In genomic region chr1:189867497-189867896, GRCm38 (mm10) we compare ENCODE assay signal across 8 mouse cellular contexts. TPM values are rescaled to one million over a fixed set of nuclear protein-coding genes. Genes with fewer than 3 reads are reported as not detected.
DNase-seq lines count a peak whose midpoint lies in the region; ATAC-seq lines count a peak whose summit lies in the region.

No protein-coding gene starts in this region.

- 0 out of 2 replicates have a peak, but pooled peaks cover 5% of the 10 kb centered on the region for H3K9me3 ChIP-seq in megakaryocyte, embryonic 14.5 days

- peak overlapping the region; percentile 86 for H3K4me3 ChIP-seq in megakaryocyte, embryonic 14.5 days (replicated peaks)

- no peak for ATAC-seq in megakaryocyte, adult 5-6 weeks (ENCODE audit: poor library complexity, severe bottlenecking)
- peak; percentile 48 for ATAC-seq in megakaryocyte-erythroid progenitor cell, adult 5-6 weeks (replicated peaks; ENCODE audit: low FRiP score, low TSS enrichment, poor library complexity, severe bottlenecking)
- ATAC-seq in frontal cortex, adult (ENCODE audit: low TSS enrichment): no peak

- DNase-seq in heart, adult 9 months (ENCODE audit: low spot score in 2 of 2): peak; percentile 75 to 80
- DNase-seq in kidney, postnatal 10 days: peak; percentile 70
- DNase-seq in cerebellum, adult 11-12 months: no peak
- no peak for DNase-seq in layer of hippocampus, adult 18-20 months (ENCODE audit: low spot score in 2 of 2)

- peaks cover 80% of the 10 kb centered on the region for H3K4me1 ChIP-seq in megakaryocyte, embryonic 14.5 days

- H3K27me3 ChIP-seq in megakaryocyte, embryonic 14.5 days (replicated peaks): no peaks in the 10 kb centered on the region

- no peaks in the 10 kb centered on the region for H3K36me3 ChIP-seq in megakaryocyte, embryonic 14.5 days (replicated peaks; ENCODE audit: low read length)

RNA-seq across cellular contexts. Expression of gene Smyd2, which starts 54.7 kb away (rescaled TPM):
- polyA plus RNA-seq in megakaryocyte, embryonic 14.5 days (2012; ENCODE audit: insufficient read depth, low replicate concordance): 8.2 and 15.2 TPM in 2 replicates
- 16.7 and 18.6 TPM in 2 replicates for total RNA-seq in megakaryocyte, adult 5-6 weeks (2015)
- total RNA-seq in megakaryocyte, adult 5-6 weeks (2017): 19.2 and 26.3 TPM in 2 replicates
- 101 and 125 TPM in 2 replicates for total RNA-seq in megakaryocyte-erythroid progenitor cell, adult 5-6 weeks (2014; fragmentation: Nextera tagmentation)
- 152 and 155 TPM in 2 replicates for total RNA-seq in megakaryocyte-erythroid progenitor cell, adult 5-6 weeks (2017)
- 10 to 100 TPM; 74.3 to 80.3 TPM for total RNA-seq in layer of hippocampus, adult 18-20 months (2021)

Comparison
In these comparisons a context has a peak if more than half of its experiments do, and no peak if none do; other contexts are left out.
1. DNase-seq: peak in heart, adult 9 months (2 of 2) and kidney, postnatal 10 days (single experiment); none in cerebellum, adult 11-12 months (single experiment) and layer of hippocampus, adult 18-20 months (0 of 2).